Mouse (Mus musculus) WW6 (cell line): Measurements from ENCODE around the gene Lpin2.

ENCODE experiments used
- DNase-seq: peaks from one replicate; pipeline ENCODE4 v3.0.0-alpha.2; 2013; ENCODE audit warnings: low read depth, low spot score

Gene Lpin2

GRCm38 (mm10) chr17:71182211-71182721, at the start of gene Lpin2:
Lpin2 (plus strand) TSS chr17:71182560.
- no peak for DNase-seq

GRCm38 (mm10) chr17:71132856-71133439, 49.4 kb upstream of the Lpin2 start:
- no peak for DNase-seq

DNA sequence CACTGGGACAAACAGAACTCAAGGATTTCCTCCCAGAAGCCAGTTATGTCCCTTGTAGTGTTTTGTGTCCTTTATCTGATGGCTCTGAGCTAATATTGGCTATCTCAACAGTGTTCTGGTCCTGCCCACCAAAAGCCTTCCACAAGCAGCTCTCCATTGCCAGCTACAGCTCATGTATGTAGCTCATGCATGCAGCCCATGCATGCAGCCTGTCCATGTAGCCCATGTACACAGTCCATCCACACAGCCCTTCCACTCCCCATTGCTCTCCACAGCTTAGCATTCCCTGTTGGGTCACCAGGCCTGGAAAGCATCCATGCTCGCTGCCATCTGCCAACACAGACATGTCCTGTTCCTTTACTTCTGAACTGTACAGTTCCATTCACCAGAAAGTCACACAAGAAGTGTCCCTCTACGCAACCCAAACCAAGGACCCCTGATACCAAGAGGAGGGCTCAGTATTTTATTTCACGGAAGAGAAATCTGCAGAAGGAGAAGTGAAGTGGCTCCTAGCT, 47.9 kb upstream of the Lpin2 start:
- DNase-seq, result no peak

GRCm38 (mm10) chr17:71135108-71135507, 47.3 kb upstream of the Lpin2 start:
- DNase-seq, result no peak

GRCm38 (mm10) chr17:71135866-71136265, 46.5 kb upstream of the Lpin2 start:
- DNase-seq, result no peak

DNA sequence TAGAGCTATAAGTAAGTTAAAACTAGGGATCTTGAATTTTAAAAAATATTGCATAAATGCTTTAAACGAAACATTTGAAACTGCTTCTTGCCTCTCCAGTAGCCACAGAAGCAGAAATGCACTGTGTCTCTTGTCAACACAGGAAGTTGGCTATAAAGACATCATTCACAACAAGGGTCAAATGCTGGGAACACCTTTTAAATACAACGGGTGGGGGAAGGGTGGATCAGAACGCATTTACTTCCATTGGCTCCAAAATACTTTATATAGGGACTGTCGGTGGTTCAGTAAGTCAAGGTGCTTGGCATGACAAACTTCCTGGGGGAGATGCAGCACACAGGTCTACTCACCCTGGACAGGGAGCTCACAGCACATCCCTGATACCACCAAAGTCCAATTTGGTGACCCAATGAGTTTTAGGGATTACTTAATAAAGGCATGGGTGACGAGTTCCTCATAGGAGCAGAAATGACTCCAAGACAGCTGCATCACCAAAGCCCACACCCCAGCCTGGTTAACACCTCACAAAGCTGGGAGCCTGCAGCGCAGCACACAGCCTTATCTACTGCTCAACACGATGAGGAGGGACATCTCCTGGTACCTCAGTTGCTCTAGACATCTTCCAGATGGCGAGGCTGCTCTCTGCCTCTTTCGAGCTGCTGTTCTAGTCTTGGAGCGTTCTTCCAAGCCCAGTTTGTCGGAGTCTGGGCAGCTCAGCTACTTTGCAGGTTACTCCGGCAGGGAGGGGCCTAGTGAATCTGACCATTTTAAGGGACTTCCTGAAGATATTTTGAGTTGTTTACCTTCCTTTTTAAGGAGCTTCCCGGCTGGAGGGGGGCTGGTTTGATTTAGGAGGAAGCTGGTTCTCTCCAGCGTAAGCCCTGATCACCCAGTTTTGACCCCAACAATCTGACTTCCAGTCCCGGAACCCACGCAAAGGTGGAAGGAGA, 45.7 kb upstream of the Lpin2 start:
- no peak for DNase-seq

DNA sequence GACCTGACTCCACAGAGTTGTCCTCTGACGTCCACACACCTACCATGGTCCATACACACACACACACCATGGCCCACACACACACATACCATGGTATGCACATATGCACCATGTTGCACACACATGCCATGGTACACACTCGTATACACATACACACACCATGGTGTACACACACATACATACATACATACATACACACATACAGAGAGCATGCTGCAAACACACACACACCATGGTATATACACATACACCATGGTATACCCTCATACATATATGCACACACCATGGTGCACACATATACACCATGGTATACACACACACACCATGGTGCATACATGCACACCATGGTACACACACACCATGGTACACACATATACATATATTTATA, 45.0 kb upstream of the Lpin2 start:
- no peak for DNase-seq

DNA sequence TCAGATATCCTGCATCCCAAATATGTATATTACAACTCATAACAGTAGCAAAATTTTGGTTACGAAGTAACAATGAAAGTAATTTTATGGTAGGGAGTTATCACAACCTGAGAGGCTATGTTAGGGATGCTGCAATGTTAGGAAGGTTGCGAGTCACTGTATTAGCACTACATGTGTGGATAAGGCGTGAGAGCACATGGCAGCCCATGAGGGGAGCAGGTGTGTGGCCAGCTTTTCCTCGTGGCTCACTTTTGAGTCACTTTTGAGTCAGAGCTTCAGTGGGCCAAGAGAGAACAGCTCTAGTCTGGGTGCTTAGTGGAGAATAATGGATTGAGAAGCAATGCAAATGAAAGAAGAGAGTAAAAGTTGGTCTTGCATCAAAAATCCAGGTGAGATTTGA, 40.3 kb upstream of the Lpin2 start:
- DNase-seq, result no peak

GRCm38 (mm10) chr17:71143155-71143554, 39.2 kb upstream of the Lpin2 start:
- no peak for DNase-seq

DNA sequence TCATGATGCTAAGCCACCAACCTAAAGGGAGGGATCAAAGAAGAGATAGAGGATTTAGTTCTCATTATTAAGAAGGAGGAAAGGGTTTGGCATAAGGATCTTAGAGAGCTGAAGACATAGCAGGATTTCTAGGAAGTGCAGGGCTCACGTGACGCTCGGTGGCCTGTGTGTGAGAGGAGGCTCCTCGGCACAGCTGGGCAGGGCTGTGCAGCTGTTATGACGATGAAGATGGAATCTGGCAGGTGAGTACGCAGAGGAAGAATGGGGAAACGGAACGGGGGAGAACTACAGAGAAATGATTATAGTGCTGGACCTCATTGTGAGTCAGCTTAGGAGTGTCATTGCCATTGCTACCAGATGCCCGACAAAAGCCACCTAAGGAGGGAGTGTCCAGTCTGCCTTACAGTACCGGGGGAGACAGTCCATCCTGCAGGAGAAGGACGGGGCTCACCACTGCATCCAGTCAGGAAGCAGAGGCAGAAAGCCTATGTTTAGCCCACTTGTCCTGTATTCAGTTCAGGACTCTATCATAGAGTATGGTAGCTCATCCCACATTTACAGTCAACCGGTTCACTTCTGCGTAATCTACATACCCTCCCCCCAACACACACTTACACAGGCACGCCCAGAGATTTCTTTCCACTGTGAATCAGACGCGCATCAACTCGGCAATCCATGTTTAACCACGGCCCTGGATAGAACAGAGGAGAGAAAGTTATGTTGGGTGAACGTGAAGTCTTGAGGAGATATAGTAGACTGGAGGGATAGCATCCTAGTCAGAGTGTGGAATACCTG, 37.8 kb upstream of the Lpin2 start:
- no peak for DNase-seq

- no peak for DNase-seq
Measured at GRCm38 (mm10) chr17:71145248-71145961, 37.0 kb upstream of the Lpin2 start.

GRCm38 (mm10) chr17:71153356-71153755, 29.0 kb upstream of the Lpin2 start:
- DNase-seq, result no peak

DNA sequence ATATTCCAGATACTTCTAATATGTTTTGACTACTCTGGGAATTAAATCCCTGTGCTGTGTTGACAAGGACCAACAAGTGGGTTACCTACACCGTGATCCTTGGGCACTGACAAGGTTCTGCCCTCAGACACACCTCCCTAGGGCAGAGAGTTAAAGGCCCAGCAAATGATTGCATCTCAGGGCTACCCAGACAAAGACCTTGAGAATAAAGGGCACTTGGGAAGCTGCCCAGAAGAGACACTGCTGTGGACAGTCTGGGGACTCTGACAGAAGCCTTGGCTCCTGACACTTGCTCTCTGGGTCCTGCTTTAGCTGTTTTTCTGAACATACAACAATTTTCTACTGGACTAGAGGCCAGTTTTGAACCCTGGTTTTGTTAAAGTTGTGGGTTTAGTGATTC, 27.1 kb upstream of the Lpin2 start:
- DNase-seq, result no peak

DNA sequence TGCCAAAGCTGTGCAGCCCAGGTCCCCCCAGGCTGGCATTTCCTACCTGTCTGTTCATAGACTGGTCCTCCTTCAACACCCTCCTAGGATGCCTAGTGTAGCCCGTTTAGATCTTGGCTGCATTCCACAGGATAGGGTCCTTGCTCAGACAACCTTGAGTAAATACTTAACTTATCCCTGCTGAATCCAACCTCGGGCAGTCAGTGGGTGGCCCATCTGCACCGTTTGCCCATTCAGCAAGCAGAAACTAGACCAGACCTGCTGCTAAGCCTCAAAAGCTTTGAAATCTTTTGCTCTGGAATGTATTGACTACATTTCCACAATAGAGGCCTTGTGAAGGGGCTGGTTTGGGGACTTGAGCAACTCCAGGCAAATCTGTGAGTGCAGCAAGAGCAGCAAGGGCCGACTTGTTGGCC, 23.2 kb upstream of the Lpin2 start:
- DNase-seq, result no peak

DNA sequence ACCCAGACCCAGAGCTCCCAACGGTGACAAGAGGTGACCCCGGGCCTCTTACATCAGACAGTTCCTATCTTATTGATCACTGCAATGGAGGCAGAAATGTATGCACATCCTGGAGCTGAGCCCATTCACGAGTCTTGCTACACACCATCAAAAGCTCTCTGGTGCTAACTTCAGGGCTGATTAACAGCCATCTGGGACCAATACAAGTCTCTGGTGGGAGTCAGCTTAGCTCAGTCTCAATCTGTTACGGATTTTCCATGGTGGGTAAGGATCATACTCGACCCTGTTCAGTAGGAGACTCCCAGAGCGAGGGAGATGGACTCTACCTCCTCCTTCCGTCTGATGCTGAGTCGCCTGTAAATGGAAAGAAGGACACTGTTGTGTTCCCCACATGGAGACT, 22.6 kb upstream of the Lpin2 start:
- DNase-seq, result no peak

DNA sequence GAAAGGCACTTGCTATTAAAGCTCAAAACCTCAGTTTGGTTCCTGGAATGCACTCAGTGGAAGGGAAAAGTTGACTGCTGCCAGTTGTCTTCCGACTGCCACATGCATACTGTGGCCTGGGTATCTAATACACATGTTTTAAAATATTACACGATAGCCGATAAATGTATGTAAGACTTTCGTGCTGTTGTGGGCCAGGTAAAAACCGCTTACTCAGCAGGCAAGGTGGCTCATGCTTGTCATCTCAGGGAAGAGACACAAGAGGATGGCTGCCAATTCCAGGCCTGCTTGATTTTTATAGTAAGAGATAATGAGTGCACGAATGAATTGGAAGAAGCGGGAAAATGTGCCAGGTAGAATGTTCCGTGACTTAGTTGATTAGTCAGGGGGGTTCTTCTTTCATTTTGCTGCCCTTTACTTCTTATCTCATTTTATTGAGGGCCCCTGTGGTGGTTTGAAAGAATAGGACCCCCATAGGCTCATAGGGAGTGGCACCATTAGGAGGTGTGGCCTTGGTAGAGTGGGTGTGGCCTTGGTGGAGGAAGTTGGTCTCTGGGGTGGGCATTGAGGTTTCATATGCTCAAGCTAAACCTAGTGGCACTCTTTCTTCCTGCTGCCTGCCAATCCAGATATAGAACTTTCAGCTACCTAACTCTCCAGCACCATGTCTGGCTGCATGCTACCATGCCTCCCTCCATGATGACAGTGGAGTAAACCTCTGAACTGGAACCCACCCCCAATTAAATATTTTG, 21.9 kb upstream of the Lpin2 start:
- DNase-seq, result no peak

- DNase-seq, result no peak
Measured at GRCm38 (mm10) chr17:71164991-71165390, 17.4 kb upstream of the Lpin2 start.

GRCm38 (mm10) chr17:71168205-71168815, 14.1 kb upstream of the Lpin2 start:
- no peak for DNase-seq

DNA sequence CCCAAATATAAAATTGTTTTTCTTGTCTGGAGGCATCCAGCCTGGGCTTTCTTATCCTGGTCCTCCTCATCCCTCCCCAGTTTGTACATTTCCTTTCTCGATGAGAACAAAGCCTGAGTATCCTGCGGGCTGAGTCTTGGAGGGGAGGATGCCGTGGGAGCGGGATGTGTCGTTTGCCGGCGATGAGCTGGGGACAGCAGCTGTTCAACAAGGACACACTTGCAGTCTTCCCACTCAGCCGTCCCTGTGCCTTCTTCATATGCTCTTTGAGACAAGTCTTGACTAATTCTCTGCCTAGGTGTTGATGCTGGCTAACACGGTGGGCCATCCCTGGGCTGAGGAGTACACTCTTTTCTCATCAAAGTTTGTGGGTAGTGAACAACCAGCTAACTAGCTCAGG, 13.5 kb upstream of the Lpin2 start:
- no peak for DNase-seq

GRCm38 (mm10) chr17:71169639-71170038, 12.7 kb upstream of the Lpin2 start:
- no peak for DNase-seq
